Mouse (Mus musculus): ENCODE data around the gene Drd4.
"Not testable (repeated sequence)": the region's sequence is repeated elsewhere in the genome, so short reads cannot be mapped to it uniquely, and the experiment has no call there.

Drd4 gene

GRCm38 (mm10) chr7:141291921-141292582 lies at the start of gene Drd4:
Gene Drd4, plus strand, starts transcription at chr7:141292006.
- no peak for DNase-seq

- not testable (repeated sequence) for DNase-seq
Measured at GRCm38 (mm10) chr7:141250486-141250885, 41.3 kb upstream of the Drd4 start.

GRCm38 (mm10) chr7:141256159-141256558 lies 35.6 kb upstream of the Drd4 start:
- no peak for DNase-seq

GRCm38 (mm10) chr7:141261480-141261879 lies 30.3 kb upstream of the Drd4 start:
- no peak for DNase-seq

GRCm38 (mm10) chr7:141263640-141264039 lies 28.2 kb upstream of the Drd4 start:
- DNase-seq: no peak

- DNase-seq: no peak
Measured at GRCm38 (mm10) chr7:141264041-141264700, 27.6 kb upstream of the Drd4 start.

GRCm38 (mm10) chr7:141264761-141265410 lies 26.9 kb upstream of the Drd4 start:
- peak; percentile 44 for DNase-seq

GRCm38 (mm10) chr7:141265411-141265738 lies 26.4 kb upstream of the Drd4 start:
- no peak for DNase-seq

- DNase-seq: peak; percentile 78
Measured at GRCm38 (mm10) chr7:141265739-141266561, 25.9 kb upstream of the Drd4 start, which contains the start of gene Irf7. Gene Irf7, minus strand, starts transcription at chr7:141266481.

GRCm38 (mm10) chr7:141268466-141269272 lies 23.1 kb upstream of the Drd4 start:
- no peak for DNase-seq

- DNase-seq: no peak
Measured at GRCm38 (mm10) chr7:141269273-141269545, 22.6 kb upstream of the Drd4 start.

- DNase-seq: no peak
Measured at GRCm38 (mm10) chr7:141270631-141271030, 21.2 kb upstream of the Drd4 start.

- no peak for DNase-seq
Measured at GRCm38 (mm10) chr7:141275356-141275755, 16.4 kb upstream of the Drd4 start.

- DNase-seq: peak; percentile 88
Measured at GRCm38 (mm10) chr7:141276546-141276945, 15.3 kb upstream of the Drd4 start, which contains the start of gene Cdhr5. Gene Cdhr5, minus strand, starts transcription at chr7:141276786.

- no peak for DNase-seq
Measured at GRCm38 (mm10) chr7:141277701-141278678, 13.8 kb upstream of the Drd4 start.

GRCm38 (mm10) chr7:141278766-141279590 lies 12.8 kb upstream of the Drd4 start, which contains the start of gene Sct:
Gene Sct, minus strand, starts transcription at chr7:141279133.
- DNase-seq: no peak

- peak; percentile 68 for DNase-seq
Measured at GRCm38 (mm10) chr7:141281442-141281841, 10.4 kb upstream of the Drd4 start.

- DNase-seq: no peak
Measured at GRCm38 (mm10) chr7:141282756-141283155, 9.1 kb upstream of the Drd4 start.

- no peak for DNase-seq
Measured at GRCm38 (mm10) chr7:141288042-141288441, 3.8 kb upstream of the Drd4 start.
